Mouse (Mus musculus) megakaryocyte, adult 5-6 weeks (primary cell): ENCODE measurements around the gene Sstr4. TPM values are rescaled to one million over a fixed set of nuclear protein-coding genes. Genes with fewer than 3 reads are reported as not detected.

Experiments
- ATAC-seq: 2 replicates; pipeline ENCODE4 v1.8.0; 2016; ENCODE audit warnings: mild to moderate bottlenecking, inconsistent platforms; ENCODE audit not compliant: poor library complexity, severe bottlenecking
- total RNA-seq, 2 experiments: library from RNA; stranded (forward) in 1 of 2; stranded (reverse) in 1 of 2; fragments of 153-499, 151-499 nt in 1 of 2; fragments of 221-1000, 200-1000 nt in 1 of 2; gene quantifications; 2 replicates each; pipeline versions ENCODE4 v1.2.3 to v1.2.4; 2015 to 2017

Gene Sstr4
- total RNA-seq, 2 experiments from 2014 or later, result 1.5 TPM; not detected in 1

DNA sequence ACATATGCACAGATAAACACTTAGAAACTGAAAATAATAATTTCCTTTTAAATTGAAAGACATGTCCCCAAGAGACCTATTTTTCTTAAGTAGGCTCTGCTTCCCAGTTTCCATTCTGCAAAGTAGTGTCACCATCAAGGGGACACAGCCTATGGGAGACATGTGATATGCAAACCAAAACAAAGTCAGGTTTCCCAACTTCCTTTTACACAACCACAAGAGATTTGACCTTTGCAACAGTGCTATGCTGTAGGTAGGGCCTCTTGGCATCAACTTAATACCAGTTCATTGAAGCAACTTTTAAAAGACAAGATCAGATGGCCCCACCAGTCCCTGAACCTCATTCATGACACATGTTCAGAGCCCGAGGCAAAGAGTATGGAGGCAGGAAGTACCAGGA, 2.0 kb upstream of the Sstr4 start:
- peak; percentile 55 for ATAC-seq

- no peak for ATAC-seq
These were observed 1.3 kb upstream of the Sstr4 start for GRCm38 (mm10) chr2:148393846-148394245.

DNA sequence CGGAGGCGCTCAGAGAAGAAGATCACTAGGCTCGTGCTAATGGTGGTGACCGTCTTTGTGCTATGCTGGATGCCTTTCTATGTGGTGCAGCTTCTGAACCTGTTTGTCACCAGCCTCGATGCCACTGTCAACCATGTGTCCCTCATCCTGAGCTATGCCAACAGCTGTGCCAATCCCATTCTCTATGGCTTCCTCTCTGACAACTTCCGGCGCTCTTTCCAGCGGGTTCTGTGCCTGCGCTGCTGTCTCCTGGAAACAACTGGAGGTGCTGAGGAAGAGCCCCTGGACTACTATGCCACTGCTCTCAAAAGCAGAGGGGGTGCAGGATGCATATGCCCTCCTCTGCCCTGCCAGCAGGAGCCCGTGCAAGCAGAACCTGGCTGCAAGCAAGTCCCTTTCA, 1.1 kb downstream of the Sstr4 start:
- no peak for ATAC-seq

GRCm38 (mm10) chr2:148397015-148397783, 2.1 kb downstream of the Sstr4 start:
- ATAC-seq, result peak; percentile 59

DNA sequence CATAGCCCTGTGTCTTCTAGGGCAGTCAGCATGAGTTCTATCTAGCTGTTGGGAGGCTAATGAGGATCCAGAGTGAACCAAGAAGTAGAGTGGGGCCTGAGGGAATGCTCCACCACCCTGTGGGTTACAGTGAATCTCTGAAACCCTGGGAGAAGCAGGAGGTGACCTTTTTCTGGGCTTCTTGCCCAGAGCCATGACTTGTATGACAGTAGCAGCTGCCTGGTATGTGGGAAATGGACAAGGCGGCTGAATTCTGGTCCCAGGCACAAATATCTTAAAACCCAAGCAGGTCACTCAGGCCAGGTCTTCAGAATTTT, 2.6 kb downstream of the Sstr4 start:
- peak; percentile 0; the same call in 1 of the 2 replicates for ATAC-seq

DNA sequence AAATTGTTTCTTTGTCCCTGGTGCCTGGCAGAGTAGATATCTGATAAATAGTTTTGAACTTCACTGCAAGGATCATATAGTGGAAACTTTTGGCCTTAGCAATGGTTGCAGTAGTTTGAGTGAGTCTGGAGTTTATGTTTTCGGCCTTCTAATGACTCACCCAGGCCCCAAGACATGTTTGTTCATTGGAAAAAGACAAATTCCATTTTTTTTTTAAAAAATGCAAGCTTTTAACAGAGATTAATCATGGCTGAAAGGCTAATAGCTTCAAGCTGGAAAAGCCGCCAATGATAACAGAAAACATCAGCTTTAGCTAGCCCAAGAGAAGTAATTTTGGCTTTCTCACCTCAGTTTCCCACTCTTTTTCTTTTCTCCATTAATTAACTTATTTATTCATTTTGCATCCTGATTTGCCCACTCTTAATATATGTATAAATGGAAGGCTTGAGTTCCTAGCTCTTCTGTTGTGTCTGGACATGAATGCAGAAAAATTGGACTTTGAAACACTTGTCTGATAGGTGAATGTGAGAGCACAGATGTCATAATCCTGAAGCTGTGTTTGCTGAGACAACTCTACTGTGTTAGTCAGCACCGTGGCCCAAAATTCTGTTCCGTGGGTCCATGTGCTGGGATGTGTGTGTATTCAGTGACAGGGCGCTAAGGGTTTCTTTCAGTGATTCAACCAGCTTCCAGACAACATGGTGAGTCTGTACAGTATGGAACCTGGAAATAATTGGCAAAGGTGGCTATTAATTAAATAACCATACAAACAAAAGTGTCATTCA, 3.9 kb downstream of the Sstr4 start:
- ATAC-seq, result no peak

GRCm38 (mm10) chr2:148402227-148402626, 7.1 kb downstream of the Sstr4 start:
- no peak for ATAC-seq

DNA sequence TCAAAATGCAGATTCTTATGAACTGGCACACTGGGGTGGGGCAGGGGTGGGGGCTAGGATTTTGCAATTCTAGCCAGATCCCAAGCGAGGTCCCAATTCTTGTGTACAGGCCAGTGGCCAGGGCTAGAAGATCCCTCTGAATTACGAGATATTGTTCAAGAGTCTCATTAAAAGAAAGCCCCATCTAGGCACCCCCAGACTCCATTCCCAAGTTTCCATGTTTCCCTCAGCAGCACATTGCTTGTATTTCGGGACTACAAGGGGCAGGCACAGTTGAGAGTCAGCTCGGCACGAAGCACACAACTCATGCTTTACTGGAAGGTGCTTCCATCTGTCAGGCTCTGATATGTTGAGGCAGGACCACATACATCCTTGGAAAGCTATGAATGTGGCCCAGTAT, 9.8 kb downstream of the Sstr4 start:
- no peak for ATAC-seq

DNA sequence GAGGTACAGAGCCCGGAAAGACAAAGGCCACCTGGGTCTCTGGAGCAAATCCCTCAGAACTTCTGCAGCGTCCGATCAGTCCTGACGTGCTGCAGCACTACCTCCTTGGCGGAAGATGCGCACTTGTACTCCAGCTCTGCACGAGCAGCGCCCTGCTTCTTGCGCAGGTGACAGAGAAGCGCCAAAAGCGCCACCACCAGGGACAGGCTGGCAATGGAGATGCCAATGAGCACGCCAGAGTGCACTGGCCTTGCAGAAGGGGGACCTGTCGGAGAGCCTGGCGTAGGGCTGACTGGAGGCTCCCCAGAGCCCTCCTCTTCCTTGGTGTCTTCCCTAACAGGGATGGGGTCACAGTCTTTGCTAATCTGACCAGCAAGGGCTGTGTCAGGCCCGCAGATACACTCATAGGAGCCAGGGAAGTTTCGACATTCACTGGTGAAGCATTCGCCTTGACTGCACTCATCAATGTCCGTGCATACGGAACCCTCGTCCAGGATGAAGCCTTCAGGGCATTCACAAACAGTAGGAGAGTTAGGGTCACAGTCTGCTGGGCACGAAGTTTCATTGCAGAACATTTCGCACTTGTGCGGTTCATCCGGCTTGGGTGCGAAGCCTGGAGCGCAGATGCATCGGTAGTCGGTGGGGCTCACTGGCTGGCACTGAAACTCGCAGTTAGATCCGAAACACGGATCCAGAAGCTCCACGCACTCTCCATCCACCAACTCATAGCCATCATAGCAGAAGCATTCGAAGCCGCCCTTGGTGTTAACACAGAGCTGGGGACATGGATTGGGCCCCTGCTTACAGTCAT, 11.2 kb downstream of the Sstr4 start:
- peak; percentile 39 for ATAC-seq

GRCm38 (mm10) chr2:148406971-148407869, 12.1 kb downstream of the Sstr4 start:
- peak; percentile 43 for ATAC-seq

DNA sequence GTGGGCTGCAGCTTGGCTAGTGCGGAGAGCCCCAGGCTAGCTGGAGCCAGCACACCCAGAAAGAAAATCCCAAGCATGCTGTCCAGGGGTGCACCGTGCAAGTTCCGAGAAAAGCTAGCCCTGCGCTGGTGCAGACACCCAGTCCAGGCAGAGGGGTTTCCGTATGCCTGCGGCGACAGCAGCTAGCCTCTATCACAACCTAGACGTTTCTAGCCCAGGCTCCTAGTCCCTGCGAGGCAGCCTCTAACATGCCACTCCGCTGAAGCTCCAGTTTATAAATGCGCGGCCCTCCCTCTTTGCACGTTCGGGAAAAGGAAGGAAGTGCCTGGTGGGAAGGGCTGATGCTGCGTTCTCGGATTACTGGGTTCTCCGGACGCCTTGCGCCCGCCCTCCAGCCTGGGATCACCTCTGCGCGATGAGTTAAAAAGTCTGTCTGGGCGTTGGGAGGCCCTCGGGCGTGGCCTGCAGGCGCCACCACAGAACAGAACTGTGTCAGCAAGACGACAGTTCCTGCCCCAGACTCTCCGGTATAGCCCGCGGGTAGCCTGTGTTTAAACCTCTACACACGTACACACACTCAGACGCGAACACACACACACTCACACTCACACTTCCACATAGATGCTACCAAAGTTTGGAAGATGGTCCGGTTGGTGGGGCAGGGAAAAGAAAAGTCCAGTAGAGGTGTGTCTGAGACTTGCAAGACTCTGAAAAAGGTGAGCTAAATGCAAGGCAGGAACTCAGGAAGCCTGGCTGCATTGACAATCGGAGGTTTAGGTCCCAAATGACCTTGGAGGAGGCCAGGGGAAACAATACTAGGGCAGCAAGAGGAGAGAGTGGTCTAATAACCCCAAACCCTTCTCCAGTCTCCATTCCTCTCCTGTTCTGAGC, 13.0 kb downstream of the Sstr4 start, which contains the start of gene Thbd:
Gene Thbd, minus strand, starts transcription at position 319 of the 891 bp plus-strand sequence.
- ATAC-seq, result peak; percentile 59

- no peak for ATAC-seq
These were observed 13.6 kb downstream of the Sstr4 start for GRCm38 (mm10) chr2:148408761-148409120.

GRCm38 (mm10) chr2:148409141-148409540, 14.0 kb downstream of the Sstr4 start:
- ATAC-seq, result peak; percentile 59

- ATAC-seq, result no peak
These were observed 14.7 kb downstream of the Sstr4 start for GRCm38 (mm10) chr2:148409821-148410220.

- no peak for ATAC-seq
These were observed 24.0 kb downstream of the Sstr4 start for GRCm38 (mm10) chr2:148419151-148419550.

GRCm38 (mm10) chr2:148419776-148420175, 24.6 kb downstream of the Sstr4 start:
- ATAC-seq, result no peak

- no peak for ATAC-seq
These were observed 26.0 kb downstream of the Sstr4 start for GRCm38 (mm10) chr2:148421112-148421511.

DNA sequence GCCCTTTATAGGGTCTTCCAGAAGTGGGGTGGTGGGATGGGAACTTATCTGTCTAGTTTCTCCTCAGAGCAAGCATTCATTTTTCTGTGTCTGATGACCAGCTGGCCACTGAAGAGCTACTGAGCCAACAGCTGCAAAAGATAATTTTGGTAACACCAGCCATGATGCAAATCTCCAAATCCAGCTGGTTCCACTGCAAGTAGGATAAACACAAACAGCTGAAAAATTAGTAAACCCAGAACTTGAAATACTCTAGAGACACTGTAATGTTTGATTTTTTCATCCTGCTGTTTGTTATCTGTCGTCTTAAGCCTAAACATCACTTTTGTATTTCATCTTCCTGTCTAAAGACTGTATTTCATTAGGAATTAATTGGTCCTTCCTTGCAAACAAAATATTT, 26.6 kb downstream of the Sstr4 start:
- no peak for ATAC-seq

- ATAC-seq, result 0 out of 2 replicates have a peak, but pooled peaks have one; percentile 25
These were observed 30.7 kb downstream of the Sstr4 start for GRCm38 (mm10) chr2:148425709-148426382.
